Mouse (Mus musculus): ENCODE results near the gene Hoxa2.

Gene Hoxa2

GRCm38 (mm10) chr6:52180213-52180710 is 15.6 kb upstream of the Hoxa2 start:
- in situ Hi-C loops (cut with MseI, MboI) = no loop called here

- in situ Hi-C loops (cut with MseI, MboI) = no loop called here
Measured at GRCm38 (mm10) chr6:52179690-52180089, 15.1 kb upstream of the Hoxa2 start.

- in situ Hi-C loops (cut with MseI, MboI) = no loop called here
Measured at GRCm38 (mm10) chr6:52178918-52179665, 14.5 kb upstream of the Hoxa2 start.

- in situ Hi-C loops (cut with MseI, MboI) = no loop called here
Measured at GRCm38 (mm10) chr6:52177806-52178205, 13.2 kb upstream of the Hoxa2 start.

- in situ Hi-C loops (cut with MseI, MboI) = no loop called here
Measured at GRCm38 (mm10) chr6:52177061-52177735, 12.6 kb upstream of the Hoxa2 start, which contains the start of gene 5730596B20Rik. Gene 5730596B20Rik (plus strand): TSS chr6:52177498.

- in situ Hi-C loops (cut with MseI, MboI) = no loop called here
Measured at GRCm38 (mm10) chr6:52176391-52176790, 11.8 kb upstream of the Hoxa2 start.

GRCm38 (mm10) chr6:52175864-52176263 is 11.2 kb upstream of the Hoxa2 start:
- in situ Hi-C loops (cut with MseI, MboI) = no loop called here

- in situ Hi-C loops (cut with MseI, MboI) = no loop called here
Measured at GRCm38 (mm10) chr6:52174968-52175751, 10.5 kb upstream of the Hoxa2 start.

GRCm38 (mm10) chr6:52173648-52174047 is 9.0 kb upstream of the Hoxa2 start:
- in situ Hi-C loops (cut with MseI, MboI) = no loop called here

GRCm38 (mm10) chr6:52172501-52172900 is 7.9 kb upstream of the Hoxa2 start:
- in situ Hi-C loops (cut with MseI, MboI) = no loop called here

GRCm38 (mm10) chr6:52171938-52172337 is 7.3 kb upstream of the Hoxa2 start:
- in situ Hi-C loops (cut with MseI, MboI) = no loop called here

- in situ Hi-C loops (cut with MseI, MboI) = no loop called here
Measured at GRCm38 (mm10) chr6:52171331-52171730, 6.7 kb upstream of the Hoxa2 start.

- in situ Hi-C loops (cut with MseI, MboI) = no loop called here
Measured at GRCm38 (mm10) chr6:52170898-52171223, 6.2 kb upstream of the Hoxa2 start.

GRCm38 (mm10) chr6:52170166-52170897 is 5.7 kb upstream of the Hoxa2 start:
- in situ Hi-C loops (cut with MseI, MboI) = no loop called here

- in situ Hi-C loops (cut with MseI, MboI) = no loop called here
Measured at GRCm38 (mm10) chr6:52169499-52170165, 5.0 kb upstream of the Hoxa2 start.

GRCm38 (mm10) chr6:52168191-52169055 is 3.8 kb upstream of the Hoxa2 start:
- in situ Hi-C loops (cut with MseI, MboI) = no loop called here

GRCm38 (mm10) chr6:52167736-52168161 is 3.1 kb upstream of the Hoxa2 start:
- in situ Hi-C loops (cut with MseI, MboI) = no loop called here

- in situ Hi-C loops (cut with MseI, MboI) = no loop called here
Measured at GRCm38 (mm10) chr6:52167176-52167575, 2.5 kb upstream of the Hoxa2 start.

GRCm38 (mm10) chr6:52166431-52167077 is 1.9 kb upstream of the Hoxa2 start:
- in situ Hi-C loops (cut with MseI, MboI) = no loop called here

Data from mouse trophoblast stem cell (cell line).